Mouse (Mus musculus): ENCODE data around the gene Ubxn11.

DNA sequence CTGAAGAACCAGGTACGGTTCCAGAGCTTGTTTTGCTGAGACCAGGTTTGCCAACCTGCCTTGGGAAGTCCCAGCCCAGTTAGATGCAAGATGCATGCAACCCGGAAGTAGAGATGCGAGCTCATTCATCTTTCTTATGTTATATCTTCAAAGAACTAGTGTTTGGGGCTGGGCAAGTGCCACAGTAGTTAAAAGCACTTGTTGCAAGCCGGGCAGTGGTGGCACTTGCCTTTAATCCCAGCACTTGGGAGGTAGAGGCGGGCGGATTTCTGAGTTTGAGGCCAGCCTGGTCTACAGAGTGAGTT is 11.2 kb upstream of the Ubxn11 start:
- no peak for TF ChIP-seq EP300 (IDR thresholded peaks at IDR 0.05; ENCODE audit: low read depth)
- TF ChIP-seq CTCF (IDR thresholded peaks at IDR 0.05; ENCODE audit: low read depth), result no peak
